Mouse (Mus musculus): ENCODE measurements around the gene Lfng. TPM values are rescaled to one million over a fixed set of nuclear protein-coding genes. Genes with fewer than 3 reads are reported as not detected.
A peak's percentile ranks its signal among the peaks of the same experiment; 100 is the strongest.

Gene Lfng
- polyA plus RNA-seq, 1 experiment from 2014 or later = 32.3 TPM

DNA sequence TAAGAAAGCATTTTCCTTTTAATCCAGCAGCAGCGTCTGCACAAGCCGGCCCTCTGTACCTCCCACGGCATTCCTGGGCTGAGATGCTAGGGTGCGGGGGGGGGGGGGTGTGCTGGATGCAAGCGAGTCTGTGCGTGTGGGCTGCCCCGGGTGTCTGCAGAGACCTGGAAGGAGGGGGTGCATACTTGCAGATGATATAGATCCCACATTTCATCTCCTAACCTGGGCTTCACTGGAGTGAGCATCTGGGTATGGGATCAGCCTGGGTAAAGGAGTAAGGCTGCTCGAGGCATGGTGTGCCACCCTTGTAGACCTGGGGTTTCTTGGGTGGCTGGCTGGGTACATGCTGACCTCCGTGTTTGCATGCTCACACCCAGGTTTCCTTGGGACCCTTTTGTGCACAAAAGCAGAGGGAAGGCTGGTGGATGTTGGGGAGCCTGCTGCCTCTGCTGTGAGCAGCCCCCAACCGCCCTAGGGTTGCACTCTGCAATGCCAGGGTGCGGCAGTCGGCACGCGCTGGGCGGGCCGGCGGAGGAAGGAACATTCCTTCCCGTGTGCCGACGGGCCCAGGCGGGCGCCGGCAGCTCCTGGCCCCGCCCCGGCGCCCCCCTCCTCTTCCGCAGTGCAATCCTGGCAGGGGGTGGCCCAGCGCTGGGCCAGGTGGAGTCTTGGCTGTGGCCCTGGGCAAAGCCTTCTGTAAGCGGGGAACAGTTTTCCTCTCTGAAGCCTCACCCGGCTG lies 3.3 kb downstream of the Lfng start:
- Histone ChIP-seq H3K9ac (peak overlapping the region; percentile 21), H3K27me3 (peaks cover 3% of the 10 kb centered on the region; the same call in 1 of the 2 replicates), H3K4me3 (replicated peaks) (peak overlapping the region; percentile 66), H3K4me2 (peak overlapping the region; percentile 92), H3K36me3 (peaks cover 30% of the 10 kb centered on the region), H3K9me3 (replicated peaks) (no peaks in the 10 kb centered on the region), H3K4me1 (peaks cover 72% of the 10 kb centered on the region), H3K27ac (peak overlapping the region; percentile 95)
- peak; percentile 13; the same call in 1 of the 2 replicates for ATAC-seq (replicated peaks; ENCODE audit: low FRiP score)
- WGBS = 2% methylated on average over 29 of the region's 30 CpGs

DNA sequence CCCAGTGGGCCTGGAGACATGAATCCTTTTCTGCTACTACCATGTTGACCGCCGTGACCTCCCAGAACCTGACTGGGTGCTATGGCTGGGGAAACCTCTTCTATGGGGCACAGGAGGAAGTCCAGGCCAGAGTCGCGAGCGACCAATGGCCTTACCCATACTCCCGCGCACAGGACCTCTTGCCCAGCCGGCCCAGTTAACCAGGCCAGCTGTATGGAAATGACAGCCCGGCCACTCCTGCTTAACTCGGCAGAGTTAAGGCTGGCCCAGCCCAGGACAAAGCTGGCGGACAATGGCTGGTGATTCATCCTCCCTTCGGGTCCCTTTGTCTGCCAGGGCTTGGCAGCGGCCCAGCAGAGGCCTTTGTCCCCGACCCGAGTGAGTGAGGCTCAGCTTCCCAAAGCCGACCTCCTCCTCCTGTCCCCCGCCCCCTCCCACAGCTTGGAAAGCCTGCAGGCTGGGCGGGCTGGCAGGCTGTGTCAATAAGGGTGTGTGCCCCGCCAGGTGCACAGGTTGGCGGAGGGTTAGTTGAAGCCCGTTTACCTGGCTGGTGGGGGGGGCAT lies 4.0 kb downstream of the Lfng start:
- peak overlapping the region; percentile 95 for H3K27ac ChIP-seq
- H3K9me3 ChIP-seq (replicated peaks) = no peaks in the 10 kb centered on the region
- H3K4me2 ChIP-seq = peak overlapping the region; percentile 92
- H3K4me1 ChIP-seq = peaks cover 68% of the 10 kb centered on the region
- H3K36me3 ChIP-seq = peaks cover 33% of the 10 kb centered on the region
- no peaks in the 10 kb centered on the region; the same call in 1 of the 2 replicates for H3K27me3 ChIP-seq
- ATAC-seq (replicated peaks; ENCODE audit: low FRiP score) = peak; percentile 5; the same call in 1 of the 2 replicates
- peak overlapping the region; percentile 66 for H3K4me3 ChIP-seq (replicated peaks)
- 7% methylated on average over 21 of the region's 21 CpGs for WGBS
- peak overlapping the region; percentile 21 for H3K9ac ChIP-seq

DNA sequence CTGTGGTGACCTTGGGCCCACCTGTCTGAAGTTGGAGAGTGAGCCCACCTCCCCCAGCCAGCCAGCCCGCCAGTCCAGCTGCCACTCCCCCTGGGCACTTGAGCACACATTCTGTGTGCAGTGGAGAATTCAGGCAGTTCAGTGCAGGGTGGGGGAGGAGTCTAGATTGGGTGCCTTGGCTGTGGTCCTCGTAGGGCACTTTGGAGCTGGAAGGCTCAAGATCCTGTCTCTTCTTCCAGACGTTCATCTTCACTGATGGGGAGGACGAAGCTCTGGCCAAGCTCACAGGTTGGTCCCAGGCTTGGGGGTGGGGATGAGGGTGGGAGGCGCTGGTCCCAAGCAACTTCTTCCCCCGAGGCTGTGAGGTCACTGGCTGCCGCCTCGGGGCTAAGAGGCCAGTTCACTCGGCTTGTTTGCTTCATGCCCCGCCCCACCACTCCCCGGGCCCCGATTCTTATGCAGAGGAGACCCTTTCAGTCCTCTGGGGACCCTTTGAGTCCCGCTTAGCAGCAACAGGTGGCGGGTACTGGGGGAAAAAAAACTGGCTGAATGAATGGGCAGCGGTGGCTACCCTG lies 4.6 kb downstream of the Lfng start:
- Histone ChIP-seq H3K4me3 (replicated peaks) (peak overlapping the region; percentile 66), H3K27me3 (no peaks in the 10 kb centered on the region), H3K4me2 (peak overlapping the region; percentile 92), H3K27ac (peak overlapping the region; percentile 95), H3K9ac (peak overlapping the region; percentile 21), H3K4me1 (peaks cover 66% of the 10 kb centered on the region), H3K9me3 (replicated peaks) (no peaks in the 10 kb centered on the region), H3K36me3 (peaks cover 36% of the 10 kb centered on the region)
- WGBS = 23% methylated on average over 15 of the region's 15 CpGs
- peak; percentile 5; the same call in 1 of the 2 replicates for ATAC-seq (replicated peaks; ENCODE audit: low FRiP score)

DNA sequence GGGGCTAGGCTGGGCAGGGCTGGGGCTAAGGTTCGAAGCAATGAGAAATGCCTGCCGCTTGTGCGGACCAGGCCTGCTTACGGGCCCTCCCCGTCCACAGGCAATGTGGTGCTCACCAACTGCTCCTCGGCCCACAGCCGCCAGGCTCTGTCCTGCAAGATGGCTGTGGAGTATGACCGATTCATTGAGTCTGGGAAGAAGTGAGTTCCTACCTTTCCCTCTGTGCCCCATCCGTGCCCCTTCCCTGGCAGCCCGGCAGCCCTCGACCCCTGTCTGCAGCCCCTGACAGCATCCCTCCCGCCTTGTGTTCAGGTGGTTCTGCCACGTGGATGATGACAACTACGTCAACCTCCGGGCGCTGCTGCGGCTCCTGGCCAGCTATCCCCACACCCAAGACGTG lies 5.1 kb downstream of the Lfng start:
- 66% methylated on average over 18 of the region's 18 CpGs for WGBS
- H3K4me1 ChIP-seq = peaks cover 65% of the 10 kb centered on the region
- H3K4me2 ChIP-seq = peak overlapping the region; percentile 92
- H3K27me3 ChIP-seq = no peaks in the 10 kb centered on the region
- peak overlapping the region; percentile 95 for H3K27ac ChIP-seq
- H3K9me3 ChIP-seq (replicated peaks) = no peaks in the 10 kb centered on the region
- H3K4me3 ChIP-seq (replicated peaks) = peak overlapping the region; percentile 66
- H3K36me3 ChIP-seq = peaks cover 36% of the 10 kb centered on the region
- peak overlapping the region; percentile 21; the same call in 1 of the 2 replicates for H3K9ac ChIP-seq
- ATAC-seq (replicated peaks; ENCODE audit: low FRiP score) = no peak

DNA sequence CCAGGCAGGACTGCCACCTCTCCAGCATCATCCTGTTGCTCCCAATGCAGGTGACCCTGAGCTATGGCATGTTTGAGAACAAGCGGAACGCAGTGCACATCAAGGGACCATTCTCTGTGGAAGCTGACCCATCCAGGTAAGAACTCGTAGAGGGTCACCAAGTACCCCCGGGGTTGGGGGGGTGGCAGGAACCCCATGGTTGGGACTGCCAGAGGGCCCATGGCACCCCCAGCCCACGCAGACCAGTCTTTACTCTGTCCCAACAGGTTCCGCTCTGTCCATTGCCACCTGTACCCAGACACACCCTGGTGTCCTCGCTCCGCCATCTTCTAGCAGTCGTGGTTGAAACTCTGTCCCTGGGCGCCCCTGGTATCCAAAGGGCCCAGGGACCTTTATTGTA lies 7.0 kb downstream of the Lfng start:
- no peak for ATAC-seq (replicated peaks; ENCODE audit: low FRiP score)
- Histone ChIP-seq H3K9ac (no peak overlapping the region), H3K4me1 (peaks cover 46% of the 10 kb centered on the region), H3K4me2 (no peak overlapping the region), H3K4me3 (replicated peaks) (no peak overlapping the region), H3K27me3 (no peaks in the 10 kb centered on the region), H3K36me3 (peaks cover 36% of the 10 kb centered on the region), H3K9me3 (replicated peaks) (no peaks in the 10 kb centered on the region), H3K27ac (no peak overlapping the region)
- 96% methylated on average over 10 of the region's 10 CpGs for WGBS

DNA sequence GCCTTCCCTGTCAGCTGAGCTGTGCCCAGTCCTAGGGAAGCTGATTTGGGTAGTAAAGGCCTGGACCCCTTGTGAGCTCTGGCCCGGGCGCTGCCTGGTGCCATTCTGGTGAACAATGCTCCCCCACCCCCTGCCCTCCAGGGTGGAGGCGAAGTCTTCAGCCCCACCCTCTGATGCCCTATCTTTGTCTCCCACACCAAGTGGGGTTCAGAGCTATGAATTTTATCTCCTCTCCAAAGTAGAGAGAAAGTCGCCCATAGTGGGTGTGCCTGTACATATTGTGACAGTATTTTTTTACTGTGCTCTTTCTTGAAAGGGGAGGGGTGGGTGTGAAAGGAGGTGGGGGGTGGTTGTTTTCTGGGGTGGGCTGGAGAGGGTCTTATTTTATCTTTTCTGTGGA lies 7.7 kb downstream of the Lfng start:
- Histone ChIP-seq H3K4me1 (peaks cover 45% of the 10 kb centered on the region), H3K27ac (no peak overlapping the region)

DNA sequence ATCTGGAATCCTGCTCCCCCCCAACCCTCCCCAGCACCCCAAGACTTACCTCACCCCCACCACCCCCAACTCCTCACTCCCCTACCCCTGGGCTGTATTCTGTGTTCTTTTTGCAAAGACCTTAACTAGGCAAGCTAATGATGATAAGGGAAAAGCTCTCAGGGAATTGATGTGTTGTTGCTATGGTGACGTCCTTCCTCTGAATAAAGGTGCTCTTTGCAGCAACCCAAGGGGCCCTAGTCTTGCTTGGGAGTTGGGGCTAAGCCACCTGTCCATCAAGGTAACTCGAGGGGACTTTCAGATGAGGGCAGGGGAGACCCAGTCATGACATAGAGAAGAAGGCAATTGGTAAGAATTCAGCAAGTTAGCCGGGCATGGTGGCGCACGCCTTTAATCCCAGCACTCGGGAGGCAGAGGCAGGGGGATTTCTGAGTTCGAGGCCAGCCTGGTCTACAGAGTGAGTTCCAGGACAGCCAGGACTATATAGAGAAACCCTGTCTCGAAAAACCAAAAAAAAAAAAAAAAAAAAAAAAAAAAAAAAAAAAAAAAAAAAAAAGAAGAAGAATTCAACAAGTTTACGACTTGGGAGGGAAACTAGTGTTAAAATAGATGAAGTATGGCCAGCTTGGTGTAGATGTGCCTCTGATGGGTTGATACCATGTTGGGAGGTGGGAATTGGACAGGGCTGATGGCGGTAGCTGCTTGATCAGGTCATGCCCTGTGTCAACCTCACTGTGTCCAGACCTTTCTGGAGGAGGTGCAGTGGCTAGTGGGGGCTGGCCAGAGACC lies 8.4 kb downstream of the Lfng start:
- H3K9ac ChIP-seq = no peak overlapping the region
- no peak for ATAC-seq (replicated peaks; ENCODE audit: low FRiP score)
- no peaks in the 10 kb centered on the region for H3K9me3 ChIP-seq (replicated peaks)
- peaks cover 36% of the 10 kb centered on the region for H3K36me3 ChIP-seq
- H3K4me2 ChIP-seq = no peak overlapping the region
- H3K4me1 ChIP-seq = peaks cover 41% of the 10 kb centered on the region
- H3K27ac ChIP-seq = no peak overlapping the region
- 82% methylated on average over 10 of the region's 10 CpGs for WGBS
- no peaks in the 10 kb centered on the region for H3K27me3 ChIP-seq
- H3K4me3 ChIP-seq (replicated peaks) = no peak overlapping the region

More for the DNA sequence above, 7.7 kb downstream of the Lfng start:
- 87% methylated on average over 4 of the region's 4 CpGs for WGBS
- Histone ChIP-seq H3K36me3 (peaks cover 36% of the 10 kb centered on the region), H3K4me2 (no peak overlapping the region), H3K27me3 (no peaks in the 10 kb centered on the region), H3K4me3 (replicated peaks) (no peak overlapping the region), H3K9me3 (replicated peaks) (no peaks in the 10 kb centered on the region), H3K9ac (no peak overlapping the region)
- ATAC-seq (replicated peaks; ENCODE audit: low FRiP score) = no peak

DNA sequence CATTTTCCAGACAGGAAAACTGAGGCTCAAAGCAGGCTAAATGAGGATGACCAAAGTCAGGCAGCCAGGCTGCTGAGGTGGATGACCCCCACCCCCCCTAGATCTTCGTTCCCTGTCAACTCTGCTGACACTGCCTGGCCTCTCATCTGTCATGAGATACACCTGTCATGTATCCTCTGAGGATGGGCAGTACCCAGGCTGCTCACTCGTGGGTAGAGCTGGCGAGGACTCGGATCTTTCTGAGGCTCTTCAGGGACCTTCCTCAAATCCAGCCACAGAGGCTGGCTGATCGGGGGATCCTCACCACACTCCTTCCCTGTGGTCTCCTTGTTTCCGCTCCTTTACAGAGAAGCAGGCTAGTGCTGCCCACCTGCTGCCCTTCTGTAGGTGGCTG lies 9.0 kb downstream of the Lfng start:
- no peak overlapping the region for H3K9ac ChIP-seq
- peaks cover 37% of the 10 kb centered on the region for H3K4me1 ChIP-seq
- peak overlapping the region; percentile 55; the same call in 1 of the 2 replicates for H3K27ac ChIP-seq
- no peaks in the 10 kb centered on the region for H3K27me3 ChIP-seq
- 79% methylated on average over 6 of the region's 6 CpGs for WGBS
- H3K36me3 ChIP-seq = peaks cover 36% of the 10 kb centered on the region
- ATAC-seq (replicated peaks; ENCODE audit: low FRiP score) = no peak
- no peaks in the 10 kb centered on the region for H3K9me3 ChIP-seq (replicated peaks)
- no peak overlapping the region for H3K4me2 ChIP-seq
- H3K4me3 ChIP-seq (replicated peaks) = no peak overlapping the region

DNA sequence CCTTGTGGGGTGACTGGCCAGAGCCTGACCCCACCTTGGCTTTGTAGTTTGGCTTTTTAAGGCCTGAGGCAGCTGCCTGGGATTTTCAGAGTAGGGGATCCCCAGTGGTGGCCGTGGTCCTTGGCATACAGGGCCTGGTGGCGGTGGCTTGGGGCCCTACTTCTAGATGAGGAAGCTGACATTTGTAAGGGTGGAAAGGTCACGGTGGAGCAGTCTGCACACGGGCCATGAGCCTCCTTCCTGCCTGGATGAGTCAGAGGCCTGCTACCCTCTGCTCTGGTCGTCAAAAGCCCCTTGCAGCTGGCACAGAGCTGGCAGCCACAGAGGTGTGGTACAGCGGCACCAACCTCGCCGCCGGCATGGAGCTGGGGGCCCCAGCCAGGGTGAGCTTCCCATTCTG lies 9.6 kb downstream of the Lfng start:
- ATAC-seq (replicated peaks; ENCODE audit: low FRiP score) = no peak
- Histone ChIP-seq H3K4me3 (replicated peaks) (no peak overlapping the region), H3K4me2 (no peak overlapping the region), H3K9me3 (replicated peaks) (no peaks in the 10 kb centered on the region), H3K36me3 (peaks cover 36% of the 10 kb centered on the region), H3K27ac (peak overlapping the region; percentile 55), H3K4me1 (peaks cover 37% of the 10 kb centered on the region), H3K27me3 (no peaks in the 10 kb centered on the region), H3K9ac (no peak overlapping the region)
- 61% methylated on average over 9 of the region's 9 CpGs for WGBS

DNA sequence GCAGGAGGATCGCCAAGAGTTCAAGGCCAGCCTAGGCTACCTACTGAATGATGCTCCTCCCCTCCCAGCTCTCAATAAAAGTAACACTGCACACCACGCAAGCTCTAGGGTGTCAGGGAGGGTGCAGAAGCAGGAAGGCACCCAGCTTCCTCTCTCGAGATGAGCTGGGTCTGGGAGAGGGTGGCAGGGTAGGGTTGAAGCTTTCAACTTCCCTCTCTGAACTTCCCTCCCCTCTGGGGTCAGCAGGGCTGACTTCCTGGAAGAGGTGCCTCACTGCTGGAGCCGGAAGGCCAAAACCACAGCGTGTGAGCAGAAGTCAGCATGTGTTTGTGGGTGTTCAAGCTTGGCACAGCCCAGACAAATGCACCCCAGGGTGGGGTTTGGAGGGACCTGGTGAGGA lies 10.6 kb downstream of the Lfng start:
- peaks cover 40% of the 10 kb centered on the region for H3K36me3 ChIP-seq
- no peak overlapping the region for H3K9ac ChIP-seq
- H3K9me3 ChIP-seq (replicated peaks) = no peaks in the 10 kb centered on the region
- no peak for ATAC-seq (replicated peaks; ENCODE audit: low FRiP score)
- peak overlapping the region; percentile 25 for H3K27ac ChIP-seq
- H3K4me3 ChIP-seq (replicated peaks) = no peak overlapping the region
- no peak overlapping the region for H3K4me2 ChIP-seq
- WGBS = 70% methylated on average over 5 of the region's 5 CpGs
- H3K27me3 ChIP-seq = no peaks in the 10 kb centered on the region
- peaks cover 34% of the 10 kb centered on the region for H3K4me1 ChIP-seq

DNA sequence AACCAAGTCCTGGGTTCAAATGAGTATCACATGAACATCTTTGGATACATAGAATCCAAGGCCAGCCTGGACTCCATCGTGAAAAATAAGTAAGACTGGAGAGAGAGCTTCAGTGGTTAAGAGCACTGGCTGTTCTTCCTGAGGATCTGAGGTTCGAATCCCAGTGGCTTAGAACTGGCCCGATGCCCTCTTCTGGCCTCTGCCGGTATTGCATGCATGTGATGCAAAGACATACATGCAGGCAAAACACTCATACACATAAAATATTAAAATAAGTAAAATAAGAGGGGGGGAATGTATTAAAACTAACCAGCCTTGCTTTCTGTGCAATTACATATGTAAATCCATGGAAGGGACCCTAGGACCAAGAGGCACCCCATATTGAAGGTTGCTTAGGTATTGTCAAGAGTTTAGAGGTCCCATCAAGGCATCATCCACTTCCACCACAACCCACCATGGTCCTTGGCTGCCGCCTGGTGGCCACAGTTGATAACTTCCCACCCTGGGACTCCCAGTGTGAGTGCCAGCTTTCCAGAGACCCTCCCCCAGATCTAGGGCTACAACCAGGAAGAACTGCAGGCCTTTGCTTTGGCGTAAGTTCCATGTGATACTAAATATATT lies 12.1 kb downstream of the Lfng start:
- ATAC-seq (replicated peaks; ENCODE audit: low FRiP score) = peak; percentile 38; the same call in 1 of the 2 replicates
- 23% methylated on average over 6 of the region's 6 CpGs for WGBS

More for the DNA sequence above, 12.1 kb downstream of the Lfng start:
- Histone ChIP-seq H3K9ac (no peak overlapping the region), H3K27me3 (no peaks in the 10 kb centered on the region), H3K4me2 (no peak overlapping the region), H3K4me3 (replicated peaks) (no peak overlapping the region), H3K36me3 (peaks cover 40% of the 10 kb centered on the region), H3K27ac (0 out of 2 replicates have a peak overlapping the region, but pooled peaks have one; percentile 51), H3K9me3 (replicated peaks) (no peaks in the 10 kb centered on the region), H3K4me1 (peaks cover 33% of the 10 kb centered on the region)
